Comparison of ENCODE assay signal across 11 mouse cellular contexts in the genomic region with DNA sequence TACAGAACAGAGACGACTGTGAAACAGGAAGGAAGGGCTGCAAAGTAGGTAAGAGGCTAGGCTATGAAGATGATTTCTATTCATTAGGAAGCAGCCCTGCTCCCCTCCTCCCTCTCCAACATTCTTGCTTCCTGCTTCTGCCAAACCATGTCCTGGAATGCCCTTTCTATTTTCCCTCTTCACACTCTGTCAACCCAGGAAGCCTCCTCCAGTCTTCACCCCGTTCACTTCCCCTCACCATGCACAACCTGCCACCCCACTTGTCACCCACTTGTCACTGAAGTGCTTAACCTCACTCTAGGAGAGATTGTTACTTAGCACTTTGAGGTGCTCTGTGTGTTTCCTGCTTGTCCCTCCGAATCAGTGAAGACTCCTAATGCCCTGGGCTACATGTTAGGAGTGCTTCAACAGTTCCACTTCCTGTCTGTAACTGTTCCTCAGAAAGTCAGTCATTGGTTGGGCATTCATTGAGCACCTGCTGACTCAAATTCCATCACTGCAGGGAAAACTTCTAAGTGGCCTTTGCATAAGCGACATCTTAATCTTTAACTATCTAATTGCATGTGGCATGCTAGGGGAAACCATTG.
DNase-seq lines count a peak whose midpoint lies in the region; ATAC-seq and TF ChIP-seq lines count a peak whose summit lies in the region.
"Had no signal": no experiment of that assay in that cellular context is flagged by ENCODE, and none has a peak within 500 bp of the region (broad histone marks: within the 10 kb centered on the region; RNA-seq: fewer than 3 reads in every experiment).

No protein-coding gene starts in this region.

- H3K4me3 ChIP-seq in spleen, adult 2 months (ENCODE audit: extremely low read depth, insufficient read depth, insufficient read length) = no peak overlapping the region
- no peak overlapping the region for H3K4me3 ChIP-seq in brown adipose tissue, adult 24 weeks (ENCODE audit: insufficient read depth, low read depth, low read length)
- H3K4me3 ChIP-seq: forebrain, embryonic 15.5 days; neural tube, embryonic 12.5 days had no signal

- no peak for TF ChIP-seq CTCF in spleen, adult 2 months (IDR thresholded peaks at IDR 0.05; ENCODE audit: extremely low read depth, insufficient read depth, insufficient read length, insufficient replicate concordance)

- peak overlapping the region; percentile 25 for H3K27ac ChIP-seq in spleen, adult 2 months (ENCODE audit: insufficient read depth, low read length)
- peak overlapping the region; percentile 83 for H3K27ac ChIP-seq in brown adipose tissue, adult 24 weeks (replicated peaks; ENCODE audit: low read depth, low read length)
- H3K27ac ChIP-seq: forebrain, embryonic 15.5 days; neural tube, embryonic 12.5 days had no signal

- no peaks in the 10 kb centered on the region for H3K27me3 ChIP-seq in spleen, adult 2 months (ENCODE audit: control insufficient read depth, insufficient read depth, low read length)
- H3K27me3 ChIP-seq: forebrain, embryonic 15.5 days; neural tube, embryonic 12.5 days had no signal

- 25% methylated on average over 4 of the region's 4 CpGs for WGBS in spleen, adult 2 months

- DNase-seq in spleen, adult 2 months (ENCODE audit: low read depth in 1 of 2, low spot score in 2 of 2) = no peak
- no peak for DNase-seq in spleen, adult 12 weeks (ENCODE audit: low spot score)
- peak; percentile 50 to 64 for DNase-seq in lung, adult 18-20 months
- no peak for DNase-seq in embryo, embryonic 10 days (ENCODE audit: low spot score)
- DNase-seq in neural tube, embryonic 10.5 days (ENCODE audit: extremely low spot score, low spot score) = no peak
- DNase-seq: adrenal gland, adult 8-10 months; cerebellum, adult 11-12 months had no signal

- TF ChIP-seq POLR2A in spleen, adult 2 months (IDR thresholded peaks at IDR 0.05; ENCODE audit: low read depth, low read length) = no peak

- peak; percentile 36 for ATAC-seq in megakaryocyte progenitor cell, adult 5-6 weeks (replicated peaks; ENCODE audit: poor library complexity)
- ATAC-seq: forebrain, embryonic 15.5 days had no signal

- peaks cover 15% of the 10 kb centered on the region; the same call in 1 of the 2 replicates for H3K4me1 ChIP-seq in spleen, adult 2 months (ENCODE audit: control insufficient read depth, insufficient read depth, insufficient read length)
- peaks cover 13% of the 10 kb centered on the region; the same call in 1 of the 2 replicates for H3K4me1 ChIP-seq in brown adipose tissue, adult 24 weeks (ENCODE audit: control insufficient read depth, insufficient read depth, insufficient read length, low read length)
- H3K4me1 ChIP-seq: forebrain, embryonic 15.5 days; neural tube, embryonic 12.5 days had no signal

- H3K36me3 ChIP-seq in spleen, adult 2 months (ENCODE audit: control insufficient read depth, insufficient read depth, low read length) = no peaks in the 10 kb centered on the region
- H3K36me3 ChIP-seq: forebrain, embryonic 15.5 days; neural tube, embryonic 12.5 days had no signal

Comparison
In these comparisons a context has a peak if more than half of its experiments do, and no peak if none do; other contexts are left out.
1. DNase-seq: peak in lung, adult 18-20 months (2 of 2); none in spleen, adult 2 months (0 of 2), spleen, adult 12 weeks (single experiment), embryo, embryonic 10 days (single experiment) and neural tube, embryonic 10.5 days (single experiment).